Mouse (Mus musculus): ENCODE data around the gene 6430531B16Rik. TPM values are rescaled to one million over a fixed set of nuclear protein-coding genes. Genes with fewer than 3 reads are reported as not detected.

6430531B16Rik gene
- total and polyA plus RNA-seq, 3 experiments = 0.13 TPM; not detected in 2

DNA sequence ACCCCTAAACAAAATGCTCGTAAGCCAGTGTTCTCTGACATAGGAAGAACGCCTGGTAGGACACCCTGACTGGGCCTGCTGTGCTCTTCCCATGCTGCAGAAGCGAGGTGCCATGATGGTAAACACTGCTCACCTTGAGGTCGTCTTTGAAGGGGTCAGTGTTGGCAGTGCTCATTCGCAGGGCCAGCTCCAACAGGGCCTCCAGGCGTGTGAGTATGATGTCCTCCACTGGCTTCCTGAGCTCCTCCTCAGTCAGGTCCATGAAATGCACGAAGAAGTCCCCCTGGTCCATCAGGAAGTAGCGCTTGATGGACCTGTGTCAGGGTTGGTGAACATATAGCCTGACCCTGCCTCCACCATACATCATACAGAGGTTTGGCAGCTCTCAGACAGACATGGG lies 26.1 kb upstream of the 6430531B16Rik start:
- Histone ChIP-seq H3K79me2 (ENCODE audit: control insufficient read depth, insufficient read depth, low read length, poor library complexity) (no peaks in the 10 kb centered on the region), H3K9me3 (replicated peaks; ENCODE audit: insufficient read depth, low read length) (no peaks in the 10 kb centered on the region), H3K4me3 (ENCODE audit: control insufficient read depth in 1 of 2, insufficient read depth in 1 of 2, low read depth in 2 of 2, low read length in 2 of 2) (no peak overlapping the region), H3K27me3 (ENCODE audit: control insufficient read depth in 1 of 2, insufficient read depth in 2 of 2, low read length in 2 of 2) (no peaks in the 10 kb centered on the region), H3K9ac (ENCODE audit: control insufficient read depth, low read depth, low read length, poor library complexity, severe bottlenecking) (no peak overlapping the region), H3K36me3 (ENCODE audit: control insufficient read depth in 1 of 2, insufficient read depth in 2 of 2, low read length in 2 of 2) (peaks cover 0 to 4% of the 10 kb centered on the region in 2 experiments; a peak in 2 of 4 replicates), H3K4me1 (ENCODE audit: control insufficient read depth in 1 of 2, insufficient read depth in 2 of 2, low read length in 2 of 2) (no peaks in the 10 kb centered on the region), H3K27ac (ENCODE audit: control insufficient read depth, low read depth, low read length) (no peak overlapping the region)
- TF ChIP-seq MAZ (IDR thresholded peaks at IDR 0.05; ENCODE audit: low read depth, low read length) = no peak
- TF ChIP-seq MYC (IDR thresholded peaks at IDR 0.05; ENCODE audit: low read depth, low read length) = no peak
- no peak for TF ChIP-seq KAT2A (conservative IDR thresholded peaks at IDR 0.05; ENCODE audit: low read depth, low read length)
- TF ChIP-seq EP300 (IDR thresholded peaks at IDR 0.05; ENCODE audit: low read depth in 1 of 2, low read length in 2 of 2) = no peak
- no peak for TF ChIP-seq CHD1 (IDR thresholded peaks at IDR 0.05; ENCODE audit: low read depth, low read length)
- no peak for TF ChIP-seq BHLHE40 (IDR thresholded peaks at IDR 0.05; ENCODE audit: borderline replicate concordance, low read depth, low read length)
- no peak for TF ChIP-seq RAD21 (IDR thresholded peaks at IDR 0.05; ENCODE audit: low read depth, low read length)
- no peak for DNase-seq (ENCODE audit: low read depth, low spot score)

- H3K27ac ChIP-seq (ENCODE audit: control insufficient read depth, low read depth, low read length) = no peak overlapping the region
- no peak overlapping the region for H3K4me3 ChIP-seq (ENCODE audit: control insufficient read depth in 1 of 2, insufficient read depth in 1 of 2, low read depth in 2 of 2, low read length in 2 of 2)
- H3K27me3 ChIP-seq (ENCODE audit: control insufficient read depth in 1 of 2, insufficient read depth in 2 of 2, low read length in 2 of 2) = no peaks in the 10 kb centered on the region
- no peaks in the 10 kb centered on the region for H3K79me2 ChIP-seq (ENCODE audit: control insufficient read depth, insufficient read depth, low read length, poor library complexity)
- H3K36me3 ChIP-seq (ENCODE audit: control insufficient read depth in 1 of 2, insufficient read depth in 2 of 2, low read length in 2 of 2) = peaks cover 0 to 2% of the 10 kb centered on the region in 2 experiments; a peak in 2 of 4 replicates
- TF ChIP-seq NRF1 (IDR thresholded peaks at IDR 0.05; ENCODE audit: insufficient read depth, low read depth, low read length, poor library complexity, severe bottlenecking) (no peak), USF2 (IDR thresholded peaks at IDR 0.05; ENCODE audit: borderline replicate concordance in 1 of 2, insufficient read depth in 1 of 2, low read depth in 1 of 2, low read length in 2 of 2) (no peak), ZNF384 (IDR thresholded peaks at IDR 0.05; ENCODE audit: low read depth, low read length) (no peak), ZMIZ1 (IDR thresholded peaks at IDR 0.05; ENCODE audit: low read depth, low read length) (no peak), MAZ (IDR thresholded peaks at IDR 0.05; ENCODE audit: low read depth, low read length) (no peak), MAFK (IDR thresholded peaks at IDR 0.05; ENCODE audit: borderline replicate concordance, low read depth, low read length) (no peak), HCFC1 (IDR thresholded peaks at IDR 0.05; ENCODE audit: low read depth, low read length) (no peak), BHLHE40 (IDR thresholded peaks at IDR 0.05; ENCODE audit: borderline replicate concordance, low read depth, low read length) (no peak), E2F4 (IDR thresholded peaks at IDR 0.05; ENCODE audit: borderline replicate concordance, low read depth, low read length) (no peak), MEF2A (IDR thresholded peaks at IDR 0.05; ENCODE audit: extremely low read depth, insufficient replicate concordance, low read depth, low read length, poor library complexity, severe bottlenecking) (no peak), CHD2 (IDR thresholded peaks at IDR 0.05; ENCODE audit: low read length) (no peak), RCOR1 (IDR thresholded peaks at IDR 0.05; ENCODE audit: low read depth, low read length) (no peak), GATA1 (IDR thresholded peaks at IDR 0.05; ENCODE audit: low read depth, low read length) (no peak), CHD1 (IDR thresholded peaks at IDR 0.05; ENCODE audit: low read depth, low read length) (no peak), NELFE (IDR thresholded peaks at IDR 0.05; ENCODE audit: low read depth, low read length) (no peak), GABPA (IDR thresholded peaks at IDR 0.05; ENCODE audit: low read depth, low read length) (no peak), UBTF (IDR thresholded peaks at IDR 0.05; ENCODE audit: borderline replicate concordance, insufficient read depth, low read depth, low read length) (no peak), ETS1 (IDR thresholded peaks at IDR 0.05; ENCODE audit: low read depth, low read length) (no peak), ZC3H11A (IDR thresholded peaks at IDR 0.05; ENCODE audit: low read depth, low read length) (no peak), TCF12 (IDR thresholded peaks at IDR 0.05; ENCODE audit: low read depth, low read length) (no peak)
- no peak for DNase-seq (ENCODE audit: low read depth, low spot score)
- H3K9ac ChIP-seq (ENCODE audit: control insufficient read depth, low read depth, low read length, poor library complexity, severe bottlenecking) = no peak overlapping the region
- H3K9me3 ChIP-seq (replicated peaks; ENCODE audit: insufficient read depth, low read length) = no peaks in the 10 kb centered on the region
- H3K4me1 ChIP-seq (ENCODE audit: control insufficient read depth in 1 of 2, insufficient read depth in 2 of 2, low read length in 2 of 2) = no peaks in the 10 kb centered on the region
Measured at GRCm38 (mm10) chr7:140001086-140001740, 22.7 kb upstream of the 6430531B16Rik start.
